In genomic region chr7:28419416-28419815, GRCm38 (mm10) we compare ENCODE assay signal across 29 mouse cellular contexts. TPM values are rescaled to one million over a fixed set of nuclear protein-coding genes. Genes with fewer than 3 reads are reported as not detected.
DNase-seq lines count a peak whose midpoint lies in the region; ATAC-seq and TF ChIP-seq lines count a peak whose summit lies in the region.
"Had no signal": no experiment of that assay in that cellular context is flagged by ENCODE, and none has a peak within 500 bp of the region (broad histone marks: within the 10 kb centered on the region; RNA-seq: fewer than 3 reads in every experiment).

No protein-coding gene starts in this region.

- peaks cover 86% of the 10 kb centered on the region for H3K36me3 ChIP-seq in intestine, embryonic 14.5 days (ENCODE audit: control insufficient read depth, insufficient read depth, low read length)
- H3K36me3 ChIP-seq in intestine, postnatal 0 days (ENCODE audit: control insufficient read depth, insufficient read depth) = peaks cover 39% of the 10 kb centered on the region
- H3K36me3 ChIP-seq in stomach, embryonic 16.5 days (ENCODE audit: control insufficient read depth, insufficient read depth, low read length) = peaks cover 33% of the 10 kb centered on the region

- H3K4me2 ChIP-seq in intestine, embryonic 14.5 days (ENCODE audit: low read length) = no peak overlapping the region
- no peak overlapping the region for H3K4me2 ChIP-seq in intestine, postnatal 0 days (replicated peaks; ENCODE audit: low read depth)
- H3K4me2 ChIP-seq in stomach, embryonic 16.5 days (ENCODE audit: low read depth, low read length) = no peak overlapping the region
- H3K4me2 ChIP-seq: embryonic facial prominence, embryonic 15.5 days; forebrain, embryonic 13.5 days; hindbrain, embryonic 13.5 days; kidney, embryonic 15.5 days; limb, embryonic 15.5 days; liver, embryonic 13.5 days; stomach, embryonic 15.5 days had no signal

- no peak for DNase-seq in intestine, embryonic 14.5 days (ENCODE audit: low spot score)
- DNase-seq in 3T3-L1 (ENCODE audit: low read depth, low spot score) = peak; percentile 35
- peak; percentile 80 for DNase-seq in Muller cell, postnatal 12 days (ENCODE audit: inconsistent ontology term)
- DNase-seq in thymus, postnatal 10 days (ENCODE audit: low spot score in 2 of 2) = no peak
- DNase-seq: adrenal gland, postnatal 25 days; cerebellum, adult 2 months; cerebellum, postnatal 25 days; heart, postnatal 36 days; kidney, adult 11 months; kidney, postnatal 36 days; layer of hippocampus, postnatal 36 days; liver, embryonic 13.5 days; lung, adult 18-20 months; lung, postnatal 10 days; midbrain, embryonic 14.5 days; thymus, adult 18-20 months; thymus, postnatal 36 days had no signal

- H3K4me3 ChIP-seq in intestine, embryonic 14.5 days (ENCODE audit: low read depth, low read length) = no peak overlapping the region
- no peak overlapping the region for H3K4me3 ChIP-seq in intestine, postnatal 0 days (ENCODE audit: low read depth, low read length)
- no peak overlapping the region for H3K4me3 ChIP-seq in stomach, embryonic 16.5 days (replicated peaks; ENCODE audit: low read length)
- H3K4me3 ChIP-seq: embryonic facial prominence, embryonic 10.5 days; embryonic facial prominence, embryonic 15.5 days; forebrain, embryonic 13.5 days; hindbrain, embryonic 13.5 days; kidney, embryonic 15.5 days; limb, embryonic 10.5 days; limb, embryonic 15.5 days; liver, embryonic 13.5 days; stomach, embryonic 15.5 days had no signal

- H3K9me3 ChIP-seq in intestine, embryonic 14.5 days (ENCODE audit: control insufficient read depth, low read length) = no peaks in the 10 kb centered on the region
- no peaks in the 10 kb centered on the region for H3K9me3 ChIP-seq in intestine, postnatal 0 days (ENCODE audit: control insufficient read depth)
- H3K9me3 ChIP-seq in stomach, embryonic 16.5 days (replicated peaks; ENCODE audit: control insufficient read depth, low read length) = no peaks in the 10 kb centered on the region
- H3K9me3 ChIP-seq: embryonic facial prominence, embryonic 10.5 days; embryonic facial prominence, embryonic 15.5 days; forebrain, embryonic 13.5 days; G1E; hindbrain, embryonic 13.5 days; kidney, embryonic 15.5 days; limb, embryonic 10.5 days; limb, embryonic 15.5 days; liver, embryonic 13.5 days; stomach, embryonic 15.5 days had no signal

- TF ChIP-seq CTCF in intestine, postnatal 0 days (IDR thresholded peaks at IDR 0.05; ENCODE audit: low read depth) = no peak

- ATAC-seq in intestine, embryonic 14.5 days (replicated peaks; ENCODE audit: low FRiP score, low TSS enrichment, low read depth) = no peak
- no peak for ATAC-seq in intestine, postnatal 0 days
- no peak for ATAC-seq in stomach, embryonic 16.5 days (ENCODE audit: insufficient read depth, low FRiP score)
- ATAC-seq: forebrain, embryonic 13.5 days had no signal

- WGBS in intestine, embryonic 14.5 days = 83% methylated on average over 2 of the region's 2 CpGs
- 80% methylated on average over 2 of the region's 2 CpGs for WGBS in intestine, postnatal 0 days
- WGBS in stomach, embryonic 16.5 days = 87% methylated on average over 2 of the region's 2 CpGs

- H3K27ac ChIP-seq in intestine, embryonic 14.5 days (ENCODE audit: low read depth) = 0 out of 2 replicates have a peak overlapping the region, but pooled peaks have one; percentile 5
- no peak overlapping the region for H3K27ac ChIP-seq in intestine, postnatal 0 days (ENCODE audit: low read depth, low read length)
- peak overlapping the region; percentile 21; the same call in 1 of the 2 replicates for H3K27ac ChIP-seq in stomach, embryonic 16.5 days (ENCODE audit: low read length)
- H3K27ac ChIP-seq: embryonic facial prominence, embryonic 10.5 days; embryonic facial prominence, embryonic 15.5 days; forebrain, embryonic 13.5 days; hindbrain, embryonic 13.5 days; kidney, embryonic 15.5 days; limb, embryonic 10.5 days; liver, embryonic 13.5 days; stomach, embryonic 15.5 days had no signal

- no peaks in the 10 kb centered on the region for H3K27me3 ChIP-seq in intestine, embryonic 14.5 days (replicated peaks; ENCODE audit: control insufficient read depth, insufficient read depth, low read length)
- no peaks in the 10 kb centered on the region for H3K27me3 ChIP-seq in intestine, postnatal 0 days (replicated peaks; ENCODE audit: control insufficient read depth, insufficient read depth, low read length)
- H3K27me3 ChIP-seq in stomach, embryonic 16.5 days (ENCODE audit: control insufficient read depth, insufficient read depth, low read length) = no peaks in the 10 kb centered on the region
- H3K27me3 ChIP-seq: embryonic facial prominence, embryonic 15.5 days; forebrain, embryonic 13.5 days; hindbrain, embryonic 13.5 days; kidney, embryonic 15.5 days; limb, embryonic 15.5 days; liver, embryonic 13.5 days; stomach, embryonic 15.5 days had no signal

- H3K9ac ChIP-seq in intestine, embryonic 14.5 days (ENCODE audit: low read length) = no peak overlapping the region
- H3K9ac ChIP-seq in intestine, postnatal 0 days (ENCODE audit: low read depth, low read length) = no peak overlapping the region
- H3K9ac ChIP-seq in stomach, embryonic 16.5 days (ENCODE audit: low read length) = no peak overlapping the region
- H3K9ac ChIP-seq: embryonic facial prominence, embryonic 15.5 days; forebrain, embryonic 13.5 days; hindbrain, embryonic 13.5 days; kidney, embryonic 15.5 days; limb, embryonic 15.5 days; liver, embryonic 13.5 days; stomach, embryonic 15.5 days had no signal

- peaks cover 9% of the 10 kb centered on the region; the same call in 1 of the 2 replicates for H3K4me1 ChIP-seq in intestine, embryonic 14.5 days (replicated peaks; ENCODE audit: control insufficient read depth, insufficient read depth, low read length)
- H3K4me1 ChIP-seq in intestine, postnatal 0 days (replicated peaks; ENCODE audit: control insufficient read depth, insufficient read depth, low read length) = no peaks in the 10 kb centered on the region
- H3K4me1 ChIP-seq in stomach, embryonic 16.5 days (ENCODE audit: control insufficient read depth, insufficient read depth, low read length) = no peaks in the 10 kb centered on the region
- H3K4me1 ChIP-seq: embryonic facial prominence, embryonic 10.5 days; forebrain, embryonic 13.5 days; limb, embryonic 10.5 days; stomach, embryonic 15.5 days had no signal

RNA-seq across cellular contexts. Expression of gene Gmfg, which starts 17.8 kb away (rescaled TPM):
- polyA plus RNA-seq in intestine, embryonic 14.5 days (2014; fragmentation: Nextera tagmentation; extraction: Ambion mirVana) = 12.5 and 16.9 TPM in 2 replicates
- 33.6 and 35.0 TPM in 2 replicates for polyA plus RNA-seq in intestine, postnatal 0 days (2015; fragmentation: Nextera tagmentation; extraction: Ambion mirVana)
- polyA plus RNA-seq in stomach, embryonic 16.5 days (2015; fragmentation: Nextera tagmentation; extraction: Ambion mirVana) = 17.7 and 19.2 TPM in 2 replicates
- polyA plus RNA-seq: C2C12 had no signal

RNA-seq across cellular contexts. Expression of gene Paf1, which starts 26.7 kb away (rescaled TPM):
- polyA plus RNA-seq in intestine, embryonic 14.5 days (2014; fragmentation: Nextera tagmentation; extraction: Ambion mirVana) = 64.4 and 71.6 TPM in 2 replicates
- 54.6 and 60.6 TPM in 2 replicates for polyA plus RNA-seq in intestine, postnatal 0 days (2015; fragmentation: Nextera tagmentation; extraction: Ambion mirVana)
- 84.3 and 88.5 TPM in 2 replicates for polyA plus RNA-seq in stomach, embryonic 16.5 days (2015; fragmentation: Nextera tagmentation; extraction: Ambion mirVana)

RNA-seq across cellular contexts. Expression of gene Med29, which starts 26.9 kb away (rescaled TPM):
- polyA plus RNA-seq in intestine, embryonic 14.5 days (2014; fragmentation: Nextera tagmentation; extraction: Ambion mirVana) = 53.3 and 60.2 TPM in 2 replicates
- 42.7 and 44.2 TPM in 2 replicates for polyA plus RNA-seq in intestine, postnatal 0 days (2015; fragmentation: Nextera tagmentation; extraction: Ambion mirVana)
- 38.7 and 41.2 TPM in 2 replicates for polyA plus RNA-seq in stomach, embryonic 16.5 days (2015; fragmentation: Nextera tagmentation; extraction: Ambion mirVana)

RNA-seq across cellular contexts. Expression of gene Lrfn1, which starts 32.4 kb away (rescaled TPM):
- polyA plus RNA-seq in intestine, embryonic 14.5 days (2014; fragmentation: Nextera tagmentation; extraction: Ambion mirVana) = 3.6 and 4.1 TPM in 2 replicates
- 0.55 and 0.82 TPM in 2 replicates for polyA plus RNA-seq in intestine, postnatal 0 days (2015; fragmentation: Nextera tagmentation; extraction: Ambion mirVana)
- polyA plus RNA-seq in stomach, embryonic 16.5 days (2015; fragmentation: Nextera tagmentation; extraction: Ambion mirVana) = 1.0 and 1.7 TPM in 2 replicates
- polyA plus RNA-seq: C2C12 had no signal

RNA-seq across cellular contexts. Expression of gene Zfp36, which starts 39.4 kb away (rescaled TPM):
- 19.0 and 21.9 TPM in 2 replicates for polyA plus RNA-seq in intestine, embryonic 14.5 days (2014; fragmentation: Nextera tagmentation; extraction: Ambion mirVana)
- polyA plus RNA-seq in intestine, postnatal 0 days (2015; fragmentation: Nextera tagmentation; extraction: Ambion mirVana) = 57.3 and 61.5 TPM in 2 replicates
- 26.1 and 35.1 TPM in 2 replicates for polyA plus RNA-seq in stomach, embryonic 16.5 days (2015; fragmentation: Nextera tagmentation; extraction: Ambion mirVana)

Comparison
In these comparisons a context has a peak if more than half of its experiments do, and no peak if none do; other contexts are left out.
1. DNase-seq: peak in 3T3-L1 (single experiment) and Muller cell, postnatal 12 days (single experiment); none in intestine, embryonic 14.5 days (single experiment) and thymus, postnatal 10 days (0 of 2).